Mouse (Mus musculus) ovary, postnatal 10 days (tissue): Measurements from ENCODE around the gene Il9r.
"Not testable (repeated sequence)": the region's sequence is repeated elsewhere in the genome, so short reads cannot be mapped to it uniquely, and the experiment has no call there.

Experiments
- DNase-seq: peaks from one replicate; pipeline ENCODE4 v3.0.0; 2022; ENCODE audit warnings: low spot score

Gene Il9r

GRCm38 (mm10) chr11:32226124-32226871 lies 26.2 kb upstream of the Il9r start, which contains the start of gene Mpg:
Mpg (plus strand) TSS chr11:32226505.
- DNase-seq: peak; percentile 71

GRCm38 (mm10) chr11:32225222-32226104 lies 25.4 kb upstream of the Il9r start:
- DNase-seq: no peak

GRCm38 (mm10) chr11:32224468-32225139 lies 24.5 kb upstream of the Il9r start:
- DNase-seq: no peak

- no peak for DNase-seq
Measured at GRCm38 (mm10) chr11:32223297-32223967, 23.4 kb upstream of the Il9r start.

GRCm38 (mm10) chr11:32222570-32223194 lies 22.6 kb upstream of the Il9r start:
- DNase-seq: no peak

GRCm38 (mm10) chr11:32221951-32222409 lies 21.9 kb upstream of the Il9r start, which contains the start of gene Rhbdf1:
Rhbdf1 (minus strand) TSS chr11:32222300.
- DNase-seq: no peak

GRCm38 (mm10) chr11:32221225-32221950 lies 21.3 kb upstream of the Il9r start:
- no peak for DNase-seq

- DNase-seq: no peak
Measured at GRCm38 (mm10) chr11:32220607-32221224, 20.6 kb upstream of the Il9r start.

- no peak for DNase-seq
Measured at GRCm38 (mm10) chr11:32219287-32219686, 19.2 kb upstream of the Il9r start.

- no peak for DNase-seq
Measured at GRCm38 (mm10) chr11:32218501-32219050, 18.5 kb upstream of the Il9r start.

GRCm38 (mm10) chr11:32216851-32217250 lies 16.8 kb upstream of the Il9r start:
- no peak for DNase-seq

GRCm38 (mm10) chr11:32215372-32216162 lies 15.5 kb upstream of the Il9r start:
- DNase-seq: no peak

GRCm38 (mm10) chr11:32210623-32211022 lies 10.5 kb upstream of the Il9r start:
- no peak for DNase-seq

GRCm38 (mm10) chr11:32205058-32205873 lies 5.2 kb upstream of the Il9r start, which contains the start of gene Snrnp25:
Snrnp25 (plus strand) TSS chr11:32205415.
- peak; percentile 87 for DNase-seq

GRCm38 (mm10) chr11:32201922-32202685 lies 2.0 kb upstream of the Il9r start:
- no peak for DNase-seq

GRCm38 (mm10) chr11:32200992-32201391 lies 913 bp upstream of the Il9r start:
- DNase-seq: not testable (repeated sequence)

- DNase-seq: no peak
Measured at GRCm38 (mm10) chr11:32199230-32199629, 849 bp downstream of the Il9r start.
